ENCODE assay signal across 14 mouse cellular contexts in the genomic region with DNA sequence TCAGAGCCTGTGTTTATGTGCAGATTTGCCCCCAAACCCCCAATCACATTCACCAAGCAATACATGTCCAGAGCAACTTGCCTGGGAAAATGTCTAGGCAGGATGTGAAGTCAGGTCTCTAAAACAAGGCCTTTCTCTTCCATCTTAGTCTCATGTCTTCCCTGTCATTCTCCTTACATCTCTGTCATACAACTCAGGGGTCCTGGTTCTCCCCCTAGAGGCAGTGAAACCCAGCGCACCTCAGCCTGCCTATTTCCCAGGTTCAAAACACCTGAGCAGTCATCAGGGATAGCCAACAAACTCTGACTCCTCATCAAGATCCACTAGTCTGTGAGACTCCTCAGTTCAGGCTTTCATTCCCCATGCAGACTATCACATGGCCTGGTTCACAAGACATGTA. TPM values are rescaled to one million over a fixed set of nuclear protein-coding genes. Genes with fewer than 3 reads are reported as not detected.
DNase-seq lines count a peak whose midpoint lies in the region; ATAC-seq and TF ChIP-seq lines count a peak whose summit lies in the region.
"Had no signal": no experiment of that assay in that cellular context is flagged by ENCODE, and none has a peak within 500 bp of the region (broad histone marks: within the 10 kb centered on the region; RNA-seq: fewer than 3 reads in every experiment).

No protein-coding gene starts in this region.

- H3K9me3 ChIP-seq in intestine, postnatal 0 days (ENCODE audit: control insufficient read depth) = no peaks in the 10 kb centered on the region
- H3K9me3 ChIP-seq in intestine, embryonic 16.5 days (ENCODE audit: control insufficient read depth, low read length) = no peaks in the 10 kb centered on the region
- no peaks in the 10 kb centered on the region for H3K9me3 ChIP-seq in midbrain, postnatal 0 days (ENCODE audit: low read length)
- H3K9me3 ChIP-seq in midbrain, embryonic 15.5 days = no peaks in the 10 kb centered on the region
- H3K9me3 ChIP-seq in MEL (replicated peaks; ENCODE audit: insufficient read depth, low read length) = no peaks in the 10 kb centered on the region
- H3K9me3 ChIP-seq: embryonic facial prominence, embryonic 15.5 days; forebrain, embryonic 12.5 days; neural tube, embryonic 13.5 days had no signal

- WGBS in intestine, postnatal 0 days = 66% methylated on average over 1 of the region's 1 CpGs
- 75% methylated on average over 1 of the region's 1 CpGs for WGBS in intestine, embryonic 16.5 days
- 81% methylated on average over 1 of the region's 1 CpGs for WGBS in midbrain, postnatal 0 days
- 62% methylated on average over 1 of the region's 1 CpGs for WGBS in midbrain, embryonic 15.5 days

- no peak for TF ChIP-seq POLR2A in MEL (IDR thresholded peaks at IDR 0.05; ENCODE audit: control insufficient read depth in 1 of 2, insufficient read depth in 1 of 2, low read depth in 1 of 2, low read length in 2 of 2, poor library complexity in 1 of 2)

- DNase-seq in midbrain, postnatal 0 days (ENCODE audit: low spot score) = no peak
- DNase-seq in MEL (ENCODE audit: low read depth, low spot score) = no peak
- peak; percentile 47 for DNase-seq in thymus, postnatal 4 days
- DNase-seq in left cerebral cortex, adult 11 months (ENCODE audit: low spot score) = no peak
- DNase-seq: cerebellum, adult 2 months; heart, postnatal 10 days had no signal

- H3K27ac ChIP-seq in intestine, postnatal 0 days (ENCODE audit: low read depth, low read length) = no peak overlapping the region
- H3K27ac ChIP-seq in intestine, embryonic 16.5 days (ENCODE audit: low read length) = no peak overlapping the region
- H3K27ac ChIP-seq in midbrain, postnatal 0 days (ENCODE audit: low read depth, low read length) = no peak overlapping the region
- H3K27ac ChIP-seq in midbrain, embryonic 15.5 days = no peak overlapping the region
- no peak overlapping the region for H3K27ac ChIP-seq in MEL (ENCODE audit: control insufficient read depth, low read depth, low read length)
- H3K27ac ChIP-seq: embryonic facial prominence, embryonic 15.5 days; forebrain, embryonic 12.5 days; neural tube, embryonic 13.5 days had no signal

- TF ChIP-seq EP300 in MEL (IDR thresholded peaks at IDR 0.05; ENCODE audit: low read depth in 1 of 2, low read length in 2 of 2) = no peak

- no peaks in the 10 kb centered on the region for H3K27me3 ChIP-seq in intestine, postnatal 0 days (replicated peaks; ENCODE audit: control insufficient read depth, insufficient read depth, low read length)
- no peaks in the 10 kb centered on the region for H3K27me3 ChIP-seq in intestine, embryonic 16.5 days (replicated peaks; ENCODE audit: control insufficient read depth, insufficient read depth, low read length)
- no peaks in the 10 kb centered on the region for H3K27me3 ChIP-seq in midbrain, postnatal 0 days (ENCODE audit: insufficient read depth, low read length)
- H3K27me3 ChIP-seq in midbrain, embryonic 15.5 days (replicated peaks) = no peaks in the 10 kb centered on the region
- no peaks in the 10 kb centered on the region for H3K27me3 ChIP-seq in MEL (ENCODE audit: control insufficient read depth in 1 of 2, insufficient read depth in 2 of 2, low read length in 2 of 2)
- H3K27me3 ChIP-seq: embryonic facial prominence, embryonic 15.5 days; forebrain, embryonic 12.5 days; neural tube, embryonic 13.5 days; Patski had no signal

- H3K36me3 ChIP-seq in intestine, postnatal 0 days (ENCODE audit: control insufficient read depth, insufficient read depth) = peaks cover 4% of the 10 kb centered on the region
- no peaks in the 10 kb centered on the region; the same call in 1 of the 2 replicates for H3K36me3 ChIP-seq in intestine, embryonic 16.5 days (ENCODE audit: control insufficient read depth, insufficient read depth, low read length)
- no peaks in the 10 kb centered on the region for H3K36me3 ChIP-seq in midbrain, postnatal 0 days (ENCODE audit: insufficient read depth, low read length)
- no peaks in the 10 kb centered on the region for H3K36me3 ChIP-seq in midbrain, embryonic 15.5 days (replicated peaks)
- peaks cover 2 to 14% of the 10 kb centered on the region in 2 experiments; a peak in 3 of 4 replicates for H3K36me3 ChIP-seq in MEL (ENCODE audit: control insufficient read depth in 1 of 2, insufficient read depth in 2 of 2, low read length in 2 of 2)

- no peak overlapping the region for H3K4me3 ChIP-seq in intestine, postnatal 0 days (ENCODE audit: low read depth, low read length)
- H3K4me3 ChIP-seq in intestine, embryonic 16.5 days (ENCODE audit: low read length) = no peak overlapping the region
- H3K4me3 ChIP-seq in midbrain, postnatal 0 days (ENCODE audit: low read depth, low read length) = no peak overlapping the region
- no peak overlapping the region for H3K4me3 ChIP-seq in midbrain, embryonic 15.5 days
- no peak overlapping the region for H3K4me3 ChIP-seq in MEL (ENCODE audit: control insufficient read depth in 1 of 2, insufficient read depth in 1 of 2, low read depth in 2 of 2, low read length in 2 of 2)
- H3K4me3 ChIP-seq: embryonic facial prominence, embryonic 15.5 days; forebrain, embryonic 12.5 days; neural tube, embryonic 13.5 days had no signal

- 0 out of 2 replicates have a peak, but pooled peaks have one; percentile 14 for TF ChIP-seq CTCF in intestine, postnatal 0 days (IDR thresholded peaks at IDR 0.05; ENCODE audit: low read depth)
- TF ChIP-seq CTCF in midbrain, postnatal 0 days (IDR thresholded peaks at IDR 0.05) = peak; percentile 25; the same call in 1 of the 2 replicates
- TF ChIP-seq CTCF in MEL (IDR thresholded peaks at IDR 0.05 in 2 of 3, conservative IDR thresholded peaks at IDR 0.05 in 1 of 3; ENCODE audit: control insufficient read depth in 1 of 3, insufficient read depth in 1 of 3, low read depth in 2 of 3, low read length in 3 of 3, poor library complexity in 1 of 3, severe bottlenecking in 1 of 3) = peak; percentile 10 to 33 (median 14); a peak in 2 of 6 replicates

- ATAC-seq in intestine, postnatal 0 days = no peak
- ATAC-seq in intestine, embryonic 16.5 days = no peak
- ATAC-seq in midbrain, postnatal 0 days (ENCODE audit: low FRiP score) = no peak
- no peak for ATAC-seq in midbrain, embryonic 15.5 days (replicated peaks)
- ATAC-seq: hindbrain, embryonic 16.5 days had no signal

- peak; percentile 3; the same call in 1 of the 2 replicates for TF ChIP-seq RAD21 in MEL (IDR thresholded peaks at IDR 0.05; ENCODE audit: low read depth, low read length)

- H3K4me1 ChIP-seq in intestine, postnatal 0 days (replicated peaks; ENCODE audit: control insufficient read depth, insufficient read depth, low read length) = peaks cover 23% of the 10 kb centered on the region
- H3K4me1 ChIP-seq in intestine, embryonic 16.5 days (ENCODE audit: control insufficient read depth, insufficient read depth, low read length) = peaks cover 36% of the 10 kb centered on the region
- peaks cover 25% of the 10 kb centered on the region for H3K4me1 ChIP-seq in midbrain, postnatal 0 days (ENCODE audit: insufficient read depth, low read length)
- peaks cover 53% of the 10 kb centered on the region for H3K4me1 ChIP-seq in midbrain, embryonic 15.5 days
- peaks cover 2 to 15% of the 10 kb centered on the region in 2 experiments; a peak in 3 of 4 replicates for H3K4me1 ChIP-seq in MEL (ENCODE audit: control insufficient read depth in 1 of 2, insufficient read depth in 2 of 2, low read length in 2 of 2)

- H3K79me2 ChIP-seq in MEL (ENCODE audit: control insufficient read depth, insufficient read depth, low read length, poor library complexity) = peaks cover 59% of the 10 kb centered on the region

- no peak overlapping the region for H3K4me2 ChIP-seq in intestine, postnatal 0 days (replicated peaks; ENCODE audit: low read depth)
- H3K4me2 ChIP-seq in intestine, embryonic 16.5 days (ENCODE audit: low read depth, low read length) = no peak overlapping the region
- no peak overlapping the region for H3K4me2 ChIP-seq in midbrain, postnatal 0 days (ENCODE audit: low read depth, low read length, poor library complexity, severe bottlenecking)
- no peak overlapping the region for H3K4me2 ChIP-seq in midbrain, embryonic 15.5 days
- H3K4me2 ChIP-seq: embryonic facial prominence, embryonic 15.5 days; forebrain, embryonic 12.5 days had no signal

- H3K9ac ChIP-seq in intestine, postnatal 0 days (ENCODE audit: low read depth, low read length) = no peak overlapping the region
- no peak overlapping the region for H3K9ac ChIP-seq in intestine, embryonic 16.5 days (ENCODE audit: low read depth, low read length)
- no peak overlapping the region for H3K9ac ChIP-seq in midbrain, postnatal 0 days (replicated peaks; ENCODE audit: low read length, poor library complexity, severe bottlenecking)
- H3K9ac ChIP-seq in midbrain, embryonic 15.5 days = no peak overlapping the region
- no peak overlapping the region for H3K9ac ChIP-seq in MEL (ENCODE audit: control insufficient read depth, low read depth, low read length, poor library complexity, severe bottlenecking)
- H3K9ac ChIP-seq: embryonic facial prominence, embryonic 15.5 days; forebrain, embryonic 12.5 days had no signal

RNA-seq across cellular contexts. Expression of a gene that starts 5.7 kb away (rescaled TPM):
- 157 and 160 TPM in 2 replicates for polyA plus RNA-seq in intestine, postnatal 0 days (2015; fragmentation: Nextera tagmentation; extraction: Ambion mirVana)
- polyA plus RNA-seq in intestine, embryonic 16.5 days (2015; fragmentation: Nextera tagmentation; extraction: Ambion mirVana) = 193 and 220 TPM in 2 replicates
- total RNA-seq in midbrain, postnatal 0 days (2014; rRNA removed) = 120 and 158 TPM in 2 replicates
- polyA plus RNA-seq in midbrain, postnatal 0 days (2015; fragmentation: Nextera tagmentation; extraction: Ambion mirVana) = 607 and 619 TPM in 2 replicates
- polyA plus RNA-seq in midbrain, embryonic 15.5 days (2015; fragmentation: Nextera tagmentation; extraction: Ambion mirVana) = 630 and 639 TPM in 2 replicates
- 24.0 and 26.3 TPM in 2 replicates for total RNA-seq in MEL (2012; rRNA removed)
- polyA plus RNA-seq in MEL (2012; ENCODE audit: insufficient read depth in 1 of 2, insufficient read length in 2 of 2, low read depth in 1 of 2, low replicate concordance in 2 of 2, missing spikeins in 1 of 2) = 100 to 1,000 TPM in 1 of 2 experiments, not detected in 1; 105 TPM

RNA-seq across cellular contexts. Expression of a gene that starts 27.0 kb away (rescaled TPM):
- polyA plus RNA-seq in intestine, postnatal 0 days (2015; fragmentation: Nextera tagmentation; extraction: Ambion mirVana) = 26.7 and 33.5 TPM in 2 replicates
- 22.4 and 24.5 TPM in 2 replicates for polyA plus RNA-seq in intestine, embryonic 16.5 days (2015; fragmentation: Nextera tagmentation; extraction: Ambion mirVana)
- 21.4 and 22.5 TPM in 2 replicates for total RNA-seq in midbrain, postnatal 0 days (2014; rRNA removed)
- 27.5 and 33.5 TPM in 2 replicates for polyA plus RNA-seq in midbrain, postnatal 0 days (2015; fragmentation: Nextera tagmentation; extraction: Ambion mirVana)
- polyA plus RNA-seq in midbrain, embryonic 15.5 days (2015; fragmentation: Nextera tagmentation; extraction: Ambion mirVana) = 22.6 and 23.3 TPM in 2 replicates
- total RNA-seq in MEL (2012; rRNA removed) = 11.7 and 13.5 TPM in 2 replicates
- 10 to 100 TPM in 1 of 2 experiments, not detected in 1; 15.8 TPM for polyA plus RNA-seq in MEL (2012; ENCODE audit: insufficient read depth in 1 of 2, insufficient read length in 2 of 2, low read depth in 1 of 2, low replicate concordance in 2 of 2, missing spikeins in 1 of 2)

RNA-seq across cellular contexts. Expression of a gene that starts 36.2 kb away (rescaled TPM):
- polyA plus RNA-seq in intestine, postnatal 0 days (2015; fragmentation: Nextera tagmentation; extraction: Ambion mirVana) = 51.2 and 56.0 TPM in 2 replicates
- polyA plus RNA-seq in intestine, embryonic 16.5 days (2015; fragmentation: Nextera tagmentation; extraction: Ambion mirVana) = 50.4 and 54.7 TPM in 2 replicates
- total RNA-seq in midbrain, postnatal 0 days (2014; rRNA removed) = 90.1 and 100 TPM in 2 replicates
- polyA plus RNA-seq in midbrain, postnatal 0 days (2015; fragmentation: Nextera tagmentation; extraction: Ambion mirVana) = 65.2 and 65.9 TPM in 2 replicates
- polyA plus RNA-seq in midbrain, embryonic 15.5 days (2015; fragmentation: Nextera tagmentation; extraction: Ambion mirVana) = 71.2 and 79.2 TPM in 2 replicates
- 7.2 and 10.9 TPM in 2 replicates for total RNA-seq in MEL (2012; rRNA removed)
- 10 to 100 TPM in 1 of 2 experiments, not detected in 1; 18.8 TPM for polyA plus RNA-seq in MEL (2012; ENCODE audit: insufficient read depth in 1 of 2, insufficient read length in 2 of 2, low read depth in 1 of 2, low replicate concordance in 2 of 2, missing spikeins in 1 of 2)

RNA-seq across cellular contexts. Expression of a gene that starts 55.7 kb away (rescaled TPM):
- polyA plus RNA-seq in intestine, postnatal 0 days (2015; fragmentation: Nextera tagmentation; extraction: Ambion mirVana) = 14.8 and 14.9 TPM in 2 replicates
- 22.7 and 23.5 TPM in 2 replicates for polyA plus RNA-seq in intestine, embryonic 16.5 days (2015; fragmentation: Nextera tagmentation; extraction: Ambion mirVana)
- 19.8 and 38.4 TPM in 2 replicates for total RNA-seq in midbrain, postnatal 0 days (2014; rRNA removed)
- 46.2 and 50.0 TPM in 2 replicates for polyA plus RNA-seq in midbrain, postnatal 0 days (2015; fragmentation: Nextera tagmentation; extraction: Ambion mirVana)
- polyA plus RNA-seq in midbrain, embryonic 15.5 days (2015; fragmentation: Nextera tagmentation; extraction: Ambion mirVana) = 51.5 and 53.4 TPM in 2 replicates
- total RNA-seq in MEL (2012; rRNA removed) = 5.0 and 5.2 TPM in 2 replicates
- 1 to 10 TPM in 1 of 2 experiments, not detected in 1; 5.5 TPM for polyA plus RNA-seq in MEL (2012; ENCODE audit: insufficient read depth in 1 of 2, insufficient read length in 2 of 2, low read depth in 1 of 2, low replicate concordance in 2 of 2, missing spikeins in 1 of 2)
